Mouse (Mus musculus): ENCODE measurements around the gene Sorcs2.

DNA sequence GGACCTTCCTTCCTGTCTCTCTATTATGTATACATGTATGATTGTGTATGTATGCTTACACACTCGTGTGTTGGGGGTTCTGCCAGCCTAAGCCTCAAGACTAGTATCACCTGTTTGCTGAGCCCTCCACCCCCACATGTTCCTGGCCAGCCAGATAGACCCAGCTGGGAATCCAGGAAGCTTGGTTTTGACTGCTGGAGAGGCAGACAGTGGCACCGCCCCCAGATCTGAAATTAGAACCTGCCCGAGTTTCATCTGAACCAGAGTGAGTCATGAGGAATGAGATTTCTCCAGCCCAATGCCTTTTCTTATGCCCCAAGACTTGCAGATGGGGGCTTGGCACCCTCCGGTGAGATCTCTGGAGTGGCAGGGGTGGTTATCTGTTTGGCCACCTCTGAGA, 312.3 kb downstream of the Sorcs2 start:
- no peak for TF ChIP-seq CTCF (IDR thresholded peaks at IDR 0.05; ENCODE audit: low read depth, low read length)
- TF ChIP-seq POLR2A (IDR thresholded peaks at IDR 0.05; ENCODE audit: extremely low read depth, insufficient read depth, low read length): no peak

Data from liver, adult 2 months (tissue).